Mouse (Mus musculus) adrenal gland, adult (tissue): ENCODE measurements at regions not wholly inside any gene's neighbourhood (a gene's known extent, or its start where the extent isn't known, plus 50 kb on each side); places are given as distances from the start of the nearest gene placed in this dataset.

Experiments used
- DNase-seq, 2 experiments: peaks; one replicate each; pipeline ENCODE4 v3.0.0; 2022 to 2023; ENCODE audit warnings: low spot score in 1 of 2; ENCODE audit not compliant: inconsistent age in 2 of 2

GRCm38 (mm10) chr10:119395048-119395447 lies 58.6 kb upstream of the Grip1 start:
- no peak for DNase-seq

- no peak for DNase-seq
These were observed 65.7 kb upstream of the Grip1 start for GRCm38 (mm10) chr10:119387924-119388323.

GRCm38 (mm10) chr10:119382257-119382656 lies 71.4 kb upstream of the Grip1 start:
- no peak for DNase-seq

GRCm38 (mm10) chr10:119368566-119368965 lies 85.1 kb upstream of the Grip1 start:
- no peak for DNase-seq

- peak; percentile 8 to 50 for DNase-seq
These were observed 90.0 kb upstream of the Grip1 start for GRCm38 (mm10) chr10:119363616-119364015.

GRCm38 (mm10) chr10:119358730-119359292 lies 94.8 kb upstream of the Grip1 start:
- DNase-seq = no peak

GRCm38 (mm10) chr10:119342317-119343114 lies 102.7 kb upstream of the Cand1 start:
- DNase-seq = no peak

- no peak for DNase-seq
These were observed 100.5 kb upstream of the Cand1 start for GRCm38 (mm10) chr10:119340323-119340722.

- no peak for DNase-seq
These were observed 87.1 kb upstream of the Cand1 start for GRCm38 (mm10) chr10:119326912-119327311.

- no peak for DNase-seq
These were observed 80.1 kb upstream of the Cand1 start for GRCm38 (mm10) chr10:119319953-119320352.

GRCm38 (mm10) chr10:119318416-119318815 lies 78.6 kb upstream of the Cand1 start:
- DNase-seq = no peak

GRCm38 (mm10) chr10:119311578-119311977 lies 71.7 kb upstream of the Cand1 start:
- no peak for DNase-seq

- no peak for DNase-seq
These were observed 55.9 kb upstream of the Cand1 start for GRCm38 (mm10) chr10:119295740-119296139.

- peak; percentile 9 to 63 for DNase-seq
These were observed 54.7 kb upstream of the Cand1 start for GRCm38 (mm10) chr10:119294454-119295149.

GRCm38 (mm10) chr10:119293372-119293771 lies 53.5 kb upstream of the Cand1 start:
- no peak for DNase-seq
